Mouse (Mus musculus) midbrain, embryonic 10.5 days (tissue): Measurements from ENCODE around the gene Hmcn1. TPM values are rescaled to one million over a fixed set of nuclear protein-coding genes. Genes with fewer than 3 reads are reported as not detected.

Experiments
- DNase-seq: peaks from one replicate; pipeline ENCODE4 v3.0.0-alpha.2; 2017; ENCODE audit warnings: low spot score
- H3K27ac ChIP-seq: fragments of 300-500 bp; sonication (generic); replicated peaks from 2 replicates; pipeline ENCODE4 v1.5.1; 2016; ENCODE audit warnings: mild to moderate bottlenecking
- H3K27me3 ChIP-seq: fragments of 300-500 bp; sonication (generic); 2 replicates; pipeline ENCODE4 v1.6.1; 2016; ENCODE audit warnings: low read depth, mild to moderate bottlenecking; ENCODE audit not compliant: poor library complexity, severe bottlenecking
- H3K36me3 ChIP-seq: fragments of 300-500 bp; sonication (generic); 2 replicates; pipeline ENCODE4 v1.6.1; 2016; ENCODE audit warnings: mild to moderate bottlenecking, moderate library complexity
- H3K4me1 ChIP-seq: fragments of 300-500 bp; sonication (generic); 2 replicates; pipeline ENCODE4 v1.6.1; 2016
- H3K4me3 ChIP-seq: fragments of 300-500 bp; sonication (generic); 2 replicates; pipeline ENCODE4 v1.5.1; 2016; ENCODE audit warnings: mild to moderate bottlenecking, moderate library complexity
- H3K9me3 ChIP-seq: fragments of 300-500 bp; sonication (generic); replicated peaks from 2 replicates; pipeline ENCODE4 v1.6.1; 2016; ENCODE audit warnings: mild to moderate bottlenecking
- WGBS: fragments of 180-500 bp; shearing (Covaris S2); methylation state at CpG from one replicate; pipeline ENCODE4 v1.1.7; 2016; 5-methylcytosine and 5-hydroxymethylcytosine counted together
- polyA plus RNA-seq: library from polyadenylated mRNA; unstranded; fragments of >200 nt; fragmentation: Nextera tagmentation; extraction: Ambion mirVana; gene quantifications from 2 replicates; pipeline ENCODE4 v1.2.1, GENCODE M21; 2016

Gene Hmcn1
- polyA plus RNA-seq, 1 experiment from 2014 or later = 4.8 TPM

DNA sequence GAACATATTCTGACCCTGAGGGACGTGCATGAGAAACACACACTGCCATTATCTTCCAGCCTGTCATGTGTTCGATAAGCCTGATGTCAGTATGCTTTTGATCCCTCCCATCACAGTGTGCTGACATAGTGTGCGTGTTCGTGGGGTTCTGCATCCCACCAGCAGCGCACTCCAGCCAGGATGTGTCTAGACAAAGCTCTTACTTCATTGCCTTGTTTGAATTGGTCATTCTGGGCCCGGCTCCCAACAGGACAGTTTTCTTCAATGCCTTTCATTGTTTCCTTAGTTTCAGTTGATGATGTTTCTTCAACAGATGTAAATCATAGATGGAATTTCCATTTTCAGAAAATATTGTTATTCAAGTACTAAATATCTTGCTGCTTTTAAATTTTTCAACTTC is 206.5 kb downstream of the Hmcn1 start:
- WGBS = 89% methylated on average over 6 of the region's 6 CpGs
- Histone ChIP-seq H3K4me1 (no peaks in the 10 kb centered on the region), H3K36me3 (no peaks in the 10 kb centered on the region), H3K4me3 (no peak overlapping the region), H3K9me3 (no peaks in the 10 kb centered on the region), H3K27ac (no peak overlapping the region), H3K27me3 (no peaks in the 10 kb centered on the region)
- no peak for DNase-seq

DNA sequence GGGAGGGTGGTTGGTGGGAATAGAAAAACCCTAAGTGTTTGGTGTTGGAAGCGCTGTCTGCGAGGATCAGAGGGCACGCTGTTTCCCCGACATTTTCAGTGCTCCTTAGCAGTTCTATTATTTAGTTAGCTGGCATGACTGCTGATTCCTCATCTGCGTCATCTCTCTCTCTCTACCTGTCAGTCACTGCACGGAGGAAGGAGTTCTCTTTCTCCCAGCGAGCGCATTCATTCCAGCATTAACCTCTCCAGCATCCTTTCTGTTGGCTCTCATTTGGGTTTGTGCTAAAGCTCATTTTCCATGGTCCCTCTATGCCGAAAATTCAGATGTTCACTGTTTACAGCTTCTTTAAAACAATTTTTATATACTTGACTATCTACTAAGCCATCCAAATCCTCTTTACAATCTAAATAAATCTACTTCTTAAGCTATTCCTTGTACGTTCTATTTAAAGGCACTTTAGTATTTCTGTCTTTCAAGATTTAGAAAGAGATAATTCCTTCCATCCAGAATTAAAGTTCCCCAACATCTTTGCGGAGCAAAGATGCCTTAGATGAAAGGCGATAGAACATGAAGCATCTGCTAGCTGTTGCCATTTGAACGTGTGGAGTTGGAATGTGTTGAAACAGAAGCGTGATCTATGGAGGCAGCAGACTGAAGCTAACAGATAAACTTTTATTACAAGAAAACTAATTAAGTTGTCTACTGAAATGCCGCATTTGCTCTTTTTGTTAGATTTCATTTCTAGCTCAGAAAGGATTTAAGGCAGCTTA is 210.0 kb downstream of the Hmcn1 start:
- Histone ChIP-seq H3K27me3 (no peaks in the 10 kb centered on the region), H3K27ac (no peak overlapping the region), H3K9me3 (no peaks in the 10 kb centered on the region), H3K36me3 (no peaks in the 10 kb centered on the region), H3K4me3 (no peak overlapping the region), H3K4me1 (no peaks in the 10 kb centered on the region)
- 85% methylated on average over 15 of the region's 15 CpGs for WGBS
- DNase-seq = no peak

- 38% methylated on average over 2 of the region's 2 CpGs for WGBS
- Histone ChIP-seq H3K27ac (no peak overlapping the region), H3K27me3 (no peaks in the 10 kb centered on the region), H3K4me1 (no peaks in the 10 kb centered on the region), H3K9me3 (no peaks in the 10 kb centered on the region), H3K4me3 (no peak overlapping the region), H3K36me3 (no peaks in the 10 kb centered on the region)
- no peak for DNase-seq
Observed at GRCm38 (mm10) chr1:150779902-150780301, 213.3 kb downstream of the Hmcn1 start.

DNA sequence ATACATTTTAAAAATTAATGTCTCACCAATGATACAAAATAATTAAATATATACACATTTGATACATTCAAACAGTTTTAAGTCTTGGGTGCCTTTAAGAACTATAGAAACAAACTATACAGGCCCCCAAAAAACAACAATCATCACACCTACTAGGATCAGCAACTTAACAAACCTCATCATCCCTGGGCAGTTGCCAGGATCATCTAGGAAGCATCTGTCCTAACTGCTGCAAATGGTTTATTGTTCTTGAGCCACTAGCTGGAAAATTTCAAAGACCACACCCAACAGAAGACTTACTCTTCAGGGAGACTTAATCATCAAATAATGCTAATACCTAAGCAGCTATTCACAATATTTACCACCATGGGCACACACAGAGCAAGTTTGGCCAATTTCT is 216.5 kb downstream of the Hmcn1 start:
- H3K36me3 ChIP-seq = no peaks in the 10 kb centered on the region
- H3K27ac ChIP-seq = no peak overlapping the region
- H3K9me3 ChIP-seq = no peaks in the 10 kb centered on the region
- H3K4me1 ChIP-seq = no peaks in the 10 kb centered on the region
- no peaks in the 10 kb centered on the region for H3K27me3 ChIP-seq
- DNase-seq = no peak
- H3K4me3 ChIP-seq = no peak overlapping the region

DNA sequence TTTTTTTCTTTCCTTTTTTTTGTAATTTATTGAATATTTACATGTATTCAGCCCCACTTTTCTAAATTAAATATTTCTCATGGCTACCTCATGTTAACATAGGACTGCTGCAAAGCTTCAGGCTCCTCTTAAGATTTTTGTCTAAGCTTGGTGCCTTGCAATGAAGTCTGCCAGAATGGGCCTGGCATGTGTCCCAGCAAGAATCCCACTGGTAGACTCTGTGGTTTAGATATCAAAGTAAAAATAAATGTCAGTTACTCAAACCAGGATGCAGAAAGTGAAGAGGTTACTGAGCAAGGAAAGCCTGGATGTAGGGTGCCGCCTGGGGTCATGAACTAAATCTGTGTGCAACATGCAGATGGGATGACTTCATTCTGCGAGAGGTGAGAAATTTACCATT is 217.5 kb downstream of the Hmcn1 start:
- Histone ChIP-seq H3K27me3 (no peaks in the 10 kb centered on the region), H3K4me1 (peaks cover 9% of the 10 kb centered on the region), H3K36me3 (no peaks in the 10 kb centered on the region), H3K4me3 (no peak overlapping the region), H3K9me3 (no peaks in the 10 kb centered on the region), H3K27ac (no peak overlapping the region)
- DNase-seq = no peak
- WGBS = 71% methylated on average over 2 of the region's 2 CpGs

GRCm38 (mm10) chr1:150772958-150773357 is 220.3 kb downstream of the Hmcn1 start:
- peaks cover 9% of the 10 kb centered on the region for H3K4me1 ChIP-seq
- no peak overlapping the region for H3K27ac ChIP-seq
- 88% methylated on average over 3 of the region's 3 CpGs for WGBS
- no peaks in the 10 kb centered on the region for H3K27me3 ChIP-seq
- H3K9me3 ChIP-seq = no peaks in the 10 kb centered on the region
- DNase-seq = no peak
- no peaks in the 10 kb centered on the region for H3K36me3 ChIP-seq
- no peak overlapping the region for H3K4me3 ChIP-seq

GRCm38 (mm10) chr1:150770948-150771521 is 222.2 kb downstream of the Hmcn1 start:
- Histone ChIP-seq H3K27ac (no peak overlapping the region), H3K4me1 (peaks cover 13% of the 10 kb centered on the region), H3K9me3 (no peaks in the 10 kb centered on the region), H3K4me3 (no peak overlapping the region), H3K36me3 (no peaks in the 10 kb centered on the region), H3K27me3 (no peaks in the 10 kb centered on the region)
- no peak for DNase-seq
- 37% methylated on average over 7 of the region's 7 CpGs for WGBS

DNA sequence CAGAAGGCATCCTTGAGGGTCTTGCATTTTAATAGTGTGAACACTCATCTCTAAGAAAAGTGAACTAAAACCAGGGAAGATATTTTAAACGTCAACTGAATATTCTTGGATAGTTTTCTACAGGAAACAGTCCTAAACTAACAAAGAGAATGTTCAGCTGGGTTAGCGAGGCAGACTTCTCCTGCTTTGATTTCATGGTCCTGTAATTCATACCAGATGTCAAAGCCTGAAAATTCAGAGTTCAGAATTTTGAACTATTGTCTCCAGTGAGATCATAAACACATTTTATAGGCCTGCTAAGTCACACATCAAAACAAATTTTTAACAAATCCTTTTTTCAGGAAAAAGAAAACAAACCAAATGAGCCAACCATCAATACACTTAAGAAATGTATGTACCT is 223.4 kb downstream of the Hmcn1 start:
- Histone ChIP-seq H3K4me1 (peaks cover 13% of the 10 kb centered on the region), H3K36me3 (no peaks in the 10 kb centered on the region), H3K9me3 (no peaks in the 10 kb centered on the region), H3K4me3 (no peak overlapping the region), H3K27ac (no peak overlapping the region), H3K27me3 (no peaks in the 10 kb centered on the region)
- 78% methylated on average over 2 of the region's 2 CpGs for WGBS
- no peak for DNase-seq

DNA sequence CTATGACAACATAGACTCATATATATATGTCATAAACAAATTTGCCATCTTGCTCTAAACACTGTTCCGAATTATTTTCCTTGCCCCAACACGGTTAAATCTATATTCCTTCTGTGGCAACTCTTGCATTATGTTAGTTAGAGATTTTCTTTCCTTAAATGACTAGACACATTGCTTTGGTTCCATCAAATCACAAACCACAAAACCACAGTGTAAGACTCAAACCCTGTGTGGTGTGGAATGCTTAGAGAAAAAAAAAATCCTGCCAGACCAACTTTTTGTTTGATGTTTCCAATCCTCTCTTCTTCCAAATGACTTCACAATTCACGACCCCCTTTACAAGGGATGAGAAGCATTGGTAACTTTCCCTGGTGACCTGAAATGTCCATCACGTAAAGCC is 231.6 kb downstream of the Hmcn1 start:
- WGBS = 73% methylated on average over 4 of the region's 4 CpGs
- peaks cover under 1% of the 10 kb centered on the region; the same call in 1 of the 2 replicates for H3K4me1 ChIP-seq
- H3K4me3 ChIP-seq = no peak overlapping the region
- H3K27me3 ChIP-seq = no peaks in the 10 kb centered on the region
- no peak for DNase-seq
- no peak overlapping the region for H3K27ac ChIP-seq
- no peaks in the 10 kb centered on the region for H3K9me3 ChIP-seq
- no peaks in the 10 kb centered on the region for H3K36me3 ChIP-seq

- WGBS = 57% methylated on average over 2 of the region's 2 CpGs
- no peak overlapping the region for H3K4me3 ChIP-seq
- H3K27me3 ChIP-seq = no peaks in the 10 kb centered on the region
- no peaks in the 10 kb centered on the region for H3K36me3 ChIP-seq
- no peak overlapping the region for H3K27ac ChIP-seq
- H3K9me3 ChIP-seq = no peaks in the 10 kb centered on the region
- H3K4me1 ChIP-seq = no peaks in the 10 kb centered on the region
- no peak for DNase-seq
Observed at GRCm38 (mm10) chr1:150760801-150761331, 232.4 kb downstream of the Hmcn1 start.

DNA sequence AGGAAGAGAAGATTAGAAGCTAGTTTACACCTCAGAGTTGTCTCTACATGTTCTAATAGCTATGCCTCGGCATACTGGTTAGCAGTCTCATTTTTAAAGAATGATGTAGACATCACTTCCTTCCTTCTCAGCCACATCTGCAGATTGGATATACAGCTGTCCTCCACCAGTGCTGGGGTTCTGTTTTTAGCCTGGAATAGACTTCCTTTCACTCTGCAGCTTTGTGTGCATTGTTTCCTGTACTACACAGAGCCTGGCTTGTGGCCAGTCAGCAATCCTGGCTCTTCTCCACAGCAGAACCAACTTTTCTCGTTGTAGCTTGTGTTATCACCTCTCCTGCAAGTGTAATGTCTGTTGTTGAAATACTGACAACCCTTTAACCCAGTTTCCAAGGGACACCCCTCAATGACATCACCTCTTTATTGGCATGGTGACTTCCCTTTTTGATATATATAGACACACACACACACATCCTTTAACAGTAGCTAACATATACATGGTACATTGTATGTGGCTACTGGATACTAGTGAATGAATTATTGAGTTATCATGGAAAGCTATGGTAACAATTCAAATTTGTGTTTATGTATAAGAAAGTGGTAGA is 233.7 kb downstream of the Hmcn1 start:
- no peaks in the 10 kb centered on the region for H3K36me3 ChIP-seq
- H3K4me3 ChIP-seq = no peak overlapping the region
- DNase-seq = no peak
- no peak overlapping the region for H3K27ac ChIP-seq
- H3K9me3 ChIP-seq = no peaks in the 10 kb centered on the region
- WGBS = 76% methylated on average over 2 of the region's 2 CpGs
- no peaks in the 10 kb centered on the region for H3K27me3 ChIP-seq
- H3K4me1 ChIP-seq = no peaks in the 10 kb centered on the region

DNA sequence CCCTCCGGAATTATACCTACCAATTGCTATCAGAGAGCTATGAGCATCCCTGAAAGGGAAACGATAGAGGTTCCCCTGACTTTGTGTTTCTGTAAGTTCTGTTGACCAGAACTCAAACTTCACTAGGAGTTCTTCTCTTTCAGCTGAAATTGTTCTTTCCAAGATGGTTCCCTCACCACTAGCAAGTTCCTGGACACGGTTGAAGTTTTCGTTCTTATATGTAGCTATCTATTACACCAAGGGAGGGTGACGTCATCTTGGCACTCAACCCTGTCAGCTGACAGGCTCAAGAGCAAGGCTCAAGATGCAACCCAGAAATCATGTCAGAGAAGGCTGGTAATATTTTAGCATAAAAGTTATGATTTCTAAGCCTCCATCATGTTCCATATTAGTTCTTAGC is 239.3 kb downstream of the Hmcn1 start:
- 91% methylated on average over 5 of the region's 5 CpGs for WGBS
- no peaks in the 10 kb centered on the region for H3K36me3 ChIP-seq
- no peak for DNase-seq

GRCm38 (mm10) chr1:150748783-150749182 is 244.5 kb downstream of the Hmcn1 start:
- Histone ChIP-seq H3K4me1 (no peaks in the 10 kb centered on the region), H3K27me3 (no peaks in the 10 kb centered on the region), H3K9me3 (no peaks in the 10 kb centered on the region), H3K36me3 (no peaks in the 10 kb centered on the region), H3K4me3 (no peak overlapping the region), H3K27ac (no peak overlapping the region)
- WGBS = 92% methylated on average over 3 of the region's 3 CpGs
- DNase-seq = no peak

More for the DNA sequence above, 239.3 kb downstream of the Hmcn1 start:
- H3K27ac ChIP-seq = no peak overlapping the region
- no peaks in the 10 kb centered on the region for H3K27me3 ChIP-seq
- H3K4me1 ChIP-seq = no peaks in the 10 kb centered on the region
- H3K9me3 ChIP-seq = no peaks in the 10 kb centered on the region
- no peak overlapping the region for H3K4me3 ChIP-seq
